In the genomic region with DNA sequence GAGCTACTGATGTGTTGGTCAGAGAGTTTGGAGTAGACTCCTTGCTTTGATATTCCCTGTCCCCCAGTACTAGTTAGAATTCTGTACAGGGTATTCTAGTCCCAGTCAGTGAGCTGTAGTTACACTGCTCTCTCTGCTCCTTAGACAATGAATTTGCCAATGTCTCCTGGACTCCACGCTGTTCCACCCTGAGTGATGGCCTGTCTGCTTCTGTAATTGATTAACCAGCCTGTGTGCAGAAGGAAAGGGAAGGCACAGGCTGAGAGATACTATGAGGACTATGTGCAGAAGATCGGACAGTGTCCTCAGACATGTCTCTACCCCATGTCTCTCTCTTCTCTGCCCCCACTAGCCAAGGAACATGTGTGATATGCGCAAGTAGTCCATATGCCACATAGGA, we compare ENCODE assay signal across 24 mouse cellular contexts.
DNase-seq lines count a peak whose midpoint lies in the region; ATAC-seq and TF ChIP-seq lines count a peak whose summit lies in the region.
"Had no signal": no experiment of that assay in that cellular context is flagged by ENCODE, and none has a peak within 500 bp of the region (broad histone marks: within the 10 kb centered on the region; RNA-seq: fewer than 3 reads in every experiment).

No protein-coding gene starts in this region.

- peak; percentile 79; the same call in 1 of the 2 replicates for ATAC-seq in kidney, embryonic 15.5 days (replicated peaks; ENCODE audit: low FRiP score)
- ATAC-seq in kidney, embryonic 14.5 days (ENCODE audit: low FRiP score, low TSS enrichment) = no peak
- no peak for ATAC-seq in midbrain, embryonic 11.5 days (ENCODE audit: low FRiP score)
- ATAC-seq: forebrain, embryonic 14.5 days had no signal

- no peak for TF ChIP-seq POLR2A in kidney, adult 2 months (IDR thresholded peaks at IDR 0.05; ENCODE audit: low read depth, low read length)

- no peak overlapping the region for H3K9ac ChIP-seq in kidney, embryonic 15.5 days
- no peak overlapping the region for H3K9ac ChIP-seq in kidney, embryonic 14.5 days (ENCODE audit: low read depth, low read length)
- H3K9ac ChIP-seq in midbrain, embryonic 11.5 days (ENCODE audit: low read length) = no peak overlapping the region
- H3K9ac ChIP-seq: embryonic facial prominence, embryonic 13.5 days; embryonic facial prominence, embryonic 15.5 days; forebrain, embryonic 12.5 days had no signal

- H3K4me3 ChIP-seq in kidney, adult 2 months (ENCODE audit: insufficient read depth, low read depth, low read length) = no peak overlapping the region
- H3K4me3 ChIP-seq in kidney, embryonic 15.5 days (replicated peaks) = no peak overlapping the region
- no peak overlapping the region for H3K4me3 ChIP-seq in kidney, embryonic 14.5 days (ENCODE audit: low read length)
- no peak overlapping the region for H3K4me3 ChIP-seq in midbrain, embryonic 11.5 days (ENCODE audit: low read depth, low read length)
- H3K4me3 ChIP-seq: embryonic facial prominence, embryonic 13.5 days; embryonic facial prominence, embryonic 15.5 days; erythroblast, embryonic 14.5 days; forebrain, embryonic 10.5 days; forebrain, embryonic 12.5 days had no signal

- H3K4me1 ChIP-seq in kidney, adult 2 months (ENCODE audit: control insufficient read depth, insufficient read depth, low read length) = no peaks in the 10 kb centered on the region
- no peaks in the 10 kb centered on the region for H3K4me1 ChIP-seq in kidney, embryonic 15.5 days
- H3K4me1 ChIP-seq in kidney, embryonic 14.5 days (ENCODE audit: control insufficient read depth, insufficient read depth, low read length) = no peaks in the 10 kb centered on the region
- no peaks in the 10 kb centered on the region for H3K4me1 ChIP-seq in midbrain, embryonic 11.5 days (ENCODE audit: control insufficient read depth, insufficient read depth, low read length)
- H3K4me1 ChIP-seq: embryonic facial prominence, embryonic 13.5 days; embryonic facial prominence, embryonic 15.5 days; forebrain, embryonic 10.5 days; forebrain, embryonic 12.5 days had no signal

- H3K36me3 ChIP-seq in kidney, adult 2 months (ENCODE audit: control insufficient read depth, insufficient read depth, low read length) = no peaks in the 10 kb centered on the region
- no peaks in the 10 kb centered on the region for H3K36me3 ChIP-seq in kidney, embryonic 15.5 days
- H3K36me3 ChIP-seq in kidney, embryonic 14.5 days (ENCODE audit: control insufficient read depth, insufficient read depth, low read length) = no peaks in the 10 kb centered on the region
- H3K36me3 ChIP-seq in midbrain, embryonic 11.5 days (ENCODE audit: control insufficient read depth, insufficient read depth, low read length) = no peaks in the 10 kb centered on the region
- H3K36me3 ChIP-seq: embryonic facial prominence, embryonic 13.5 days; embryonic facial prominence, embryonic 15.5 days; forebrain, embryonic 10.5 days; forebrain, embryonic 12.5 days had no signal

- WGBS in kidney, adult 2 months = 56% methylated on average over 3 of the region's 3 CpGs
- whole genome bisulfite sequencing in kidney, embryonic 15.5 days = 68% methylated on average over 3 of the region's 3 CpGs
- 79% methylated on average over 3 of the region's 3 CpGs for WGBS in kidney, embryonic 14.5 days
- 98% methylated on average over 3 of the region's 3 CpGs for WGBS in midbrain, embryonic 11.5 days

- no peaks in the 10 kb centered on the region for H3K27me3 ChIP-seq in kidney, adult 2 months (replicated peaks; ENCODE audit: control insufficient read depth, insufficient read depth, low read length)
- H3K27me3 ChIP-seq in kidney, embryonic 15.5 days = no peaks in the 10 kb centered on the region
- no peaks in the 10 kb centered on the region for H3K27me3 ChIP-seq in kidney, embryonic 14.5 days (ENCODE audit: control insufficient read depth, insufficient read depth, low read length)
- no peaks in the 10 kb centered on the region for H3K27me3 ChIP-seq in midbrain, embryonic 11.5 days (ENCODE audit: control insufficient read depth, insufficient read depth, low read length)
- H3K27me3 ChIP-seq: embryonic facial prominence, embryonic 13.5 days; embryonic facial prominence, embryonic 15.5 days; forebrain, embryonic 12.5 days had no signal

- H3K9me3 ChIP-seq in kidney, embryonic 15.5 days (replicated peaks) = no peaks in the 10 kb centered on the region
- H3K9me3 ChIP-seq in kidney, embryonic 14.5 days (ENCODE audit: control insufficient read depth, low read length) = no peaks in the 10 kb centered on the region
- no peaks in the 10 kb centered on the region for H3K9me3 ChIP-seq in midbrain, embryonic 11.5 days (ENCODE audit: control insufficient read depth, low read length)
- H3K9me3 ChIP-seq: embryonic facial prominence, embryonic 13.5 days; embryonic facial prominence, embryonic 15.5 days; forebrain, embryonic 12.5 days had no signal

- H3K4me2 ChIP-seq in kidney, embryonic 15.5 days = no peak overlapping the region
- H3K4me2 ChIP-seq in kidney, embryonic 14.5 days (replicated peaks; ENCODE audit: low read depth, low read length) = no peak overlapping the region
- H3K4me2 ChIP-seq in midbrain, embryonic 11.5 days = no peak overlapping the region
- H3K4me2 ChIP-seq: embryonic facial prominence, embryonic 13.5 days; embryonic facial prominence, embryonic 15.5 days; forebrain, embryonic 12.5 days had no signal

- no peak overlapping the region for H3K27ac ChIP-seq in kidney, adult 2 months (ENCODE audit: insufficient read depth, low read depth, low read length)
- no peak overlapping the region for H3K27ac ChIP-seq in kidney, embryonic 15.5 days
- H3K27ac ChIP-seq in kidney, embryonic 14.5 days (ENCODE audit: low read depth, low read length) = no peak overlapping the region
- H3K27ac ChIP-seq in midbrain, embryonic 11.5 days (ENCODE audit: low read depth, low read length) = no peak overlapping the region
- H3K27ac ChIP-seq: embryonic facial prominence, embryonic 13.5 days; embryonic facial prominence, embryonic 15.5 days; forebrain, embryonic 10.5 days; forebrain, embryonic 12.5 days had no signal

- peak; percentile 28 for DNase-seq in kidney, adult 2 months
- DNase-seq in kidney, adult 11 months = no peak
- peak; percentile 1 to 13 for DNase-seq in kidney, postnatal 36 days
- no peak for DNase-seq in kidney, adult 18-20 months
- peak; percentile 12 for DNase-seq in yolk sac, embryonic 10.5 days (ENCODE audit: low spot score)
- no peak for DNase-seq in midbrain, embryonic 11.5 days (ENCODE audit: low spot score, missing footprints)
- DNase-seq: adrenal gland, adult 2 months; adrenal gland, postnatal 10 days; adrenal gland, postnatal 25 days; cerebellum, adult 11 months; cerebellum, adult 18-20 months; cerebellum, adult 8-10 months; cerebellum, adult 9-11 months; cerebellum, postnatal 14 days; cerebellum, postnatal 36 days; embryo, embryonic 11 days had no signal

- TF ChIP-seq CTCF in kidney, adult 2 months (conservative IDR thresholded peaks at IDR 0.05; ENCODE audit: insufficient read depth, insufficient read length, low read depth, low read length) = no peak

Comparison
In these comparisons a context has a peak if more than half of its experiments do, and no peak if none do; other contexts are left out.
1. DNase-seq: peak in kidney, adult 2 months (single experiment), kidney, postnatal 36 days (2 of 2) and yolk sac, embryonic 10.5 days (single experiment); none in kidney, adult 11 months (single experiment), kidney, adult 18-20 months (single experiment) and midbrain, embryonic 11.5 days (single experiment).